Mouse (Mus musculus): ENCODE measurements at regions not wholly inside any gene's neighbourhood (a gene's known extent, or its start where the extent isn't known, plus 50 kb on each side); places are given as distances from the start of the nearest gene placed in this dataset.
A peak's percentile ranks its signal among the peaks of the same experiment; 100 is the strongest.
"Not testable (repeated sequence)": the region's sequence is repeated elsewhere in the genome, so short reads cannot be mapped to it uniquely, and the experiment has no call there.

GRCm38 (mm10) chr11:20390622-20391021 lies 58.1 kb upstream of the Slc1a4 start:
- DNase-seq (ENCODE audit: low spot score) = no peak

- DNase-seq (ENCODE audit: low spot score) = not testable (repeated sequence)
Observed at GRCm38 (mm10) chr11:20393302-20393701, 60.8 kb upstream of the Slc1a4 start.

DNA sequence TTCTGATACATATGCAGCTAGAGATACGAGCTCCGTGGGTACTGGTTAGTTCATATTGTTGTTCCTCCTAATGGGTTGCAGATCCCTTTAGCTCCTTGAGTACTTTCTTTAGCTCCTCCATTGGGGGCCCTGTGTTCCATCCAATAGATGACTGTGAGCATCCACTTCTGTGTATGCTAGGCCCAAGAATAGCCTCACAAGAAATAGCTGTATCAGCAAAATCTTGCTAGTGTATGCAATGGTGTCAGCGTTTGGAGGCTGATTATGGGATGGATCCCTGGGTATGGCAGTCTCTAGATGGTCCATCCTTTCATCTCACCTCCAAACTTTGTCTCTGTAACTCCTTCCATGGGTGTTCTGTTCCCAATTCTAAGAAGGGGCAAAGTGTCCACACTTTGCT lies 61.3 kb upstream of the Slc1a4 start:
- not testable (repeated sequence) for DNase-seq (ENCODE audit: low spot score)

DNA sequence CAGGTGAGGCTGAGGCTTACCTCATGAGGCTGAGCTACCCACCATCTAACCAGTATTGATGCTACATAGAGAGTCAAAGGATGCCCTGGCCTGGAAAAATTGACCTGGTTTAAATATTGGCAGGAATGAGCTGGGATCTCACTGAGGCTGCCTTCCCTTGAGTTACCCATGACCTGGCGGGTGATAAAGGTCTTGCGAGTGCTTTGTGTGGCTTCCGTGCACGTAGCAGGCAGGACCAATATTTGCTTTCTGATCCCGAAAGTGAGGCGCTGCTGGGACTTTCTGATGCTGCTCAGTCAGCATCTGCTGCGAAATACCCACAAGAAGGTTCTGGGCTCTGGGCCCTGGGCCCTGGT lies 63.3 kb upstream of the Slc1a4 start:
- no peak for DNase-seq (ENCODE audit: low spot score)

DNA sequence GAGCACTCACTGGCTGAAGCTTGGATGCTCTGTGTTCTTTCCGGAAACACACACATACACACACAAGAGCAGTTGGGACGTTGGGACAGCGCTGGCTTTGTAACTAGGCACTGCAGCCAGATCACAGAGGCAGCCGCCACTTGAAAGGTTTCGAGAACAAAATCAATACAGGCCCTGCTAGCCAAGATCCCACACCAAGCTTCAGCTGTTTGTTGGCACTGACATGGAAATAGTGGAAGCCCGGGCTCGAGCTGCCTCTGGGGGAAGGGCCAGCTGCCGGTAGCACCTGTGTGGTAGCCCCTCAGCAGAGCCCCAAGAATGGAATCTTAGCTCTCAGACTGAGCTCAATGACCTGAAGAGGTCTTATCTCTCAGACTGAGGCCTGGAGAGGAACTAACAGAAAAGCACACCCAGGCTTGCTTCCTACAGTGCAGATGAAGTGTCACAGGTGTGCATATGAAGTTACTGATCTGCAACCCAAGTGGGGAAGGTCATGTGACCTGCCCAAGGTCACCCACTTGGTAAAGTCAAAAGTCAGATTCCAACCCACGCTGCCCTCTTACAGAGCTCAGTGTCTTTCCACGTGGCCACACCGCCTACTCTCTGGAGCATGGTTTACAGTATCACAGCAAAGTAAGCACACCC lies 63.8 kb upstream of the Slc1a4 start:
- DNase-seq (ENCODE audit: low spot score) = no peak

DNA sequence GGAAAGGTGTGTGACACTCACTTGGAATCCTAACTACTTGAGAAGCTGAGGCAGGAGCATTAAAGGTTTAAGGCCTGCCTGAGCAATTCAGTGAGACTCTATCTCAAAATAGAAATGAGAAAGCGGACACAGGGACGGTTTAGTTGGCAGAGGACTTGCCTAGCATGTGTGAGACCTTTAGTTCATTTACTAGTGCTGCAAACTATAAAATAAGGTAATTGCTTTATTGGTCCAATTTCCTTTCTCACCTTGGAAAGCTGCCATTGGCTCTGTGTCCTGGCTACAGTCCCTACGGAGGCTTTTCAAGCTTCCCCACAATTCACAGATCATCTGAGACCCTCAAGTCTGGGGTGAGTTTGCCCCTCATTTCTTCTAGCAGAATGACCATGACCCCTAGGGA lies 64.4 kb upstream of the Slc1a4 start:
- no peak for DNase-seq (ENCODE audit: low spot score)

DNA sequence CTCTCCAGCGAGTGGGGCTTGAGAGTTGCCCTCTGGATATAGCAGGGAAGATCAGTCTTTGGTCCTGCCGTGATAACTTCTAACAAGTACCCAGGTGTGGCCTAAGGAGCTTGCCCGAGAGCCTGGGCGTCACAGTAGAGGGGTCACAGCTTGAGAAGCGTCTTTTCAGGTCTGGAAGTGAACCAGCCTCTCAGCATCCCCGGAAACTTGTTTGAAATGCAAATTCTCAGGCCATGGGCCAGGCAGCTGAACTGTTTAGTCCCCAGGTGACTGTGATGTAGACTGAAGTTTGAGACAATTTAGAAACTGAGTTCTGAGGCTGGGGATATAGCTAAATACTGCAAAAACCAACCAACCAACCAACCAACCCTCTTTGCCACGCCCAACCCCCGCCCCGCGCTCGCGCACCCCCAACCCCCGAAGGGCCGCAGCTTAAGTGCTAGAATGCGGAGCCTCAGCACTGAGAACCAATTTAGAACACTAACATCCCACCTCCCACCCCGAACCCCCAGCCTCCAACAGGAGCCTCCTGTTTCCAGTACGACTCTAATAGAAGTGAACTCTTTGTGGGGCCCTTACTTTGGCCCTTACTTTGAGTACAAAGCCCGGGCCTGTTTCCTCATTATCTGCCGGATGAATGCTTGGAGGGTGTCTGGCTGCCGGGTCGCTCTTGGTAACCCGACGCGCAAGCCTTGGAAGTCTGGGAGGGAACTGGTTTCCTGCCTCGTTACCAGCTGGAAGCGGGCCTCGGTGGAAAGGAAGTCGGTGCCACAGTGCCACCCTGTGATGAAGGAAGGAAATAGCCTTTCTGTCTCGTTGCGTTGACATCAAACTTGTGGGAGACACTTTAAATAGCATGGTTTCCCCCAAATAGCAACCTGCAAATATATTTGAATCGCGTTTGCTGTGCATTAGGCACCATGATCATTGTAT lies 68.1 kb upstream of the Slc1a4 start:
- DNase-seq (ENCODE audit: low spot score) = peak; percentile 94

- no peak for DNase-seq (ENCODE audit: low spot score)
Observed at GRCm38 (mm10) chr11:20403456-20403855, 70.9 kb upstream of the Slc1a4 start.

GRCm38 (mm10) chr11:20404476-20404875 lies 72.0 kb upstream of the Slc1a4 start:
- no peak for DNase-seq (ENCODE audit: low spot score)

GRCm38 (mm10) chr11:20418141-20418540 lies 85.6 kb upstream of the Slc1a4 start:
- DNase-seq (ENCODE audit: low spot score) = no peak

GRCm38 (mm10) chr11:20420876-20421275 lies 88.4 kb upstream of the Slc1a4 start:
- no peak for DNase-seq (ENCODE audit: low spot score)

- no peak for DNase-seq (ENCODE audit: low spot score)
Observed at GRCm38 (mm10) chr11:20436057-20436456, 103.5 kb upstream of the Slc1a4 start.

- DNase-seq (ENCODE audit: low spot score) = peak; percentile 58
Observed at GRCm38 (mm10) chr11:20442476-20442875, 100.6 kb upstream of the Sertad2 start.

DNA sequence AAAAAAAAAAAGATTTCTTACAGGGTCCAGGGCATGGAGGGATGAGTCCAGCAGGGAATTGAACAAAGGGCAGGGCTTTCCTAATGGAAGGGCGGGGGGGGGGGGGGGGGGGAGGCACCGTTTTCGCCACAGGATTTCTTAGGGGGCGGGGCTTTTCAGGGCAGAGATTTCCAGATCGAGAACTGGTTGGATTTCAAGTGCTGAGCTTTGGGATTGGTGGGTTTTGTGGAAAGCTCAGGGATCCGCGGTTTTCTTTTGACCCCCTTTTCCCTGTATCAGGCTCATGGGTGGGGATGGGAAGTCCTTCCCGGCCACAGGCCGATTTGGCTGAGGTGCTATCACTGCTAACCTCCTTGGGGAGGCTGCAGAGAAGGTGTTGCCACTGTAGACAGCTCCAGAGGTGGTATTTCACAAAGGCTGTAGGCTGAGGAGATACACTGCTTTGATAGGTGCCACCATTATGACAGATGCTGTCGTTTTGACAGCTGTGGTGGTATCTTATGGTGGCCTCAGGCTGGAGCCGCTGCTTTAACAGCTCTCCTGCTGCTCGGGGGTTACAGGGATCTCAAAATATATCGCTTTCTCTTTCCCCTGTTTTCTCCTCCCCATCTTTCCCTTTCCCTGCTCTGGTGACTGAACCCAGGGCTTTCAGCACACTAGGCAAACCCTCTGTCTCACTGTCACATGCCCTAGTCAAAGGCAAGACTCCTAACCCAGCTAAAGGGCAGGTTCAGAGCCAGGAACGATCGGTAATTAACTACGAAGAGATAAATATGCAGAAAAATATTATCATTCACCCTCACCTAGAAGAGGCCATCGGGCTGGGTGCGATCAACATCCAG lies 97.8 kb upstream of the Sertad2 start:
- DNase-seq (ENCODE audit: low spot score) = peak; percentile 56

GRCm38 (mm10) chr11:20445903-20446264 lies 97.2 kb upstream of the Sertad2 start:
- DNase-seq (ENCODE audit: low spot score) = peak; percentile 88

DNA sequence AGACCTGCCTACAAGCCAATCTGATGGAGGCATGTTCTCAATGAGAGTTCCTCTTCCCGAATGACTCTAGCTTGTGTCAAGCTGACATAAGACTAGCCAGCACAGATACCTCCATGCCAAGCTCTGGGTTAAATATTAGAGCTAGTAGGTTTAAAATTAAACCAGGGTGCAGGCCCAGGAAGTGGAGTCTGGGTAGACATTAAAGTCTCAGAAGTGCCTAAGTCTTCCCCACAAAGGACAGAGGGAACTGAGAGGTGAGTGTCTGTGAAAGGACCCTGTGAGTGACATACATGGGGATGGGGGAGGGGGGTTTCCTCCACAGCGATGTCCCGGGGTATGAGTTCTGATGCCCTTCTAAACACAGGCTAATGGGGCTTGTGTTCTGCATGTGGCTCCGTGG lies 90.2 kb upstream of the Sertad2 start:
- no peak for DNase-seq (ENCODE audit: low spot score)

DNA sequence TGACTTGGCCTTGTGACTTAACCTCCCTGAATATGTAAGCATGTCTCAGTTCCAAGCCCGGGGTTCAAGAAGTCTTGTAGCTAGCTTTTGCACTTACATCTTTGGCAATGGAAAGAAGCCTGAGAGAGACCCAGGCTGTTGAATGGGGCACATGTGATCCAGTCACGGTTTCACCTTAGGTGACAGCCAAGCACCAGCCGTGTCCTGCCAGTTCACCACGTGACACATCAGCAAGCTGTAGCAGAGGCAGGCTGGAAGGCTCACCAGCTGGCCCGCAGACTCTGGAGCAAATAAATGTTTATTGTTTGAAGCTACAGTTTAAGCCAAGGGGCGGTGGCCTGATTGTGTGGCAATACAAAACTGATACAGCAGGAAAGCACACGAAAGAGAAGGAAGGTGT lies 89.3 kb upstream of the Sertad2 start:
- DNase-seq (ENCODE audit: low spot score) = no peak

DNA sequence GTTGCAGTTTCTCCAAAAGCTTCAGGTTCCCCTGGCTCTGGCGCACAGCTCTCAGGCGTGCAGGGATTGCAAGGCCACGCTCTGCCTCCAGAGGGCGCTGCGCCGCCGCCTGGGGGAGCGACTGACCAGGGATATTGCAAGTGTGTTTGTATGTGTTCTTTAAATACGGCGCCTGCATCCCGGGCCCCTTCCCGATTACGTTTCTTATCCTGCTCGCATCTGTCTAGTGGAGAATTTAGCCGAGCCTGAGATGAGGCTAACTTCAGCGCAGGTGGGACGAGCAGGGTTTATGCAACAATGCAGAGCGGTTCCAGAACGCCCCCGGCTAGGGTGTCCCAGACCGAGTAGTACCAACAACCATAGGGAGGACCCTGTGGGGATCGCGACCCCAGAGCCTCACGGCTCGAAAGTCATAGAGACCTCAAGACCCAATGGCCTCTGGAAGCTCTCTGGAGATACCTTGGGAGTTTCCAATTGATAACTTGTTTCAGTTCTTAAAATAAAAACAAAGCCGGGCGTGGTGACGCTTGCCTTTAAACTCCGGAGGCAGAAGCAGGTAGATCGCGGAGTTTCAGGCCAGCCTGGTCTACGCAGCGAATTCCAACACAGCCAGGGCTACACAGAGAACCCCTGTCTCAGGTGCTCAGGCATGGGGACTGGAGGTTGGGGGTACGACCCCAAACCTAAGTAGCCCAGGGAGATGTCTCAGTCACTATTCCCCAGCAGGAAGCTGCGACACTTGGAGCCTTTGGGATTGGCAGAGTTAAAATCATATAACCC lies 87.8 kb upstream of the Sertad2 start:
- peak; percentile 91 for DNase-seq (ENCODE audit: low spot score)

- DNase-seq (ENCODE audit: low spot score) = peak; percentile 81
Observed at GRCm38 (mm10) chr11:20455865-20456648, 87.0 kb upstream of the Sertad2 start.

DNA sequence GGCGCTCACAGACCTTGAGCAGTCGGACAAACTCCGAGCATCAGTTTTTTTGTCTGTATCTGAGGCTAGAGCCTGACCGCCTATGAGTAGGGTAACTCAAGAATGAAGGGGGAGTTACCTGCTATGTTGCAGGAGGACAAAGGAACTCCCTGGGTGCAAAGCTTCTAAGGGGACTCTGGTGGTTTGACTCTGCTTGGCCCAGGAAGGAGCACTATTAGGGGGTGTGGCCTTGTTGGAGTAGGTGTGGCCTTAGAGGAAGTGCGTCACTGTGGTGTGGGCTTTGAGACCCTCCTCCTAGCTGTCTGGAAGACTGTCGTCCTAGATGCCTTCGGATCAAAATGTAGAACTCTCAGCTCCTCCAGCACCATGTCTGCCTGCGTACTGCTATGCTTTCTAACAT lies 83.9 kb upstream of the Sertad2 start:
- no peak for DNase-seq (ENCODE audit: low spot score)

- DNase-seq (ENCODE audit: low spot score) = no peak
Observed at GRCm38 (mm10) chr11:20460501-20460921, 82.5 kb upstream of the Sertad2 start.

Measured in embryo, embryonic 10.5 days (tissue).